Mouse (Mus musculus): ENCODE results near the gene Rpl23. TPM values are rescaled to one million over a fixed set of nuclear protein-coding genes. Genes with fewer than 3 reads are reported as not detected.

Gene Rpl23
- polyA plus RNA-seq, 1 experiment from 2014 or later = 538 TPM

DNA sequence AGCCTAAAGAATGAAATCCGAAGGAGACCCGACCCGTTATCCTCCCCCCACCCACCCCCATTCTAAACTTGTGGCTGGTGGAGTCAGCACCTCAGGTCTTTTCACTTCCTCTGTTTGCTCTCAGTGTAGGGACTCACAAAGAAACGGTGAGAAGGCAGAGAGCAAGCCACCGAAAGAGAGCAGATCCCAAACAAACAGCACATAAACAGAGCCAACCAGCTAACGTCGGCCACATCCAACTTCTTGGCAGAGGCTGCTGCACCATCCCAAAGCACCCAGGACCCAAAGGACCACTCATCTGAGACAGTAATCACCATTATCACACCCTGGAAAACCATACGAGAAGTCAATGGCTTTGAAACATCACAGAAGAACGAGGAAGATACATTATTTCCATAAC lies 38.8 kb downstream of the Rpl23 start:
- H3K36me3 ChIP-seq (ENCODE audit: control insufficient read depth, insufficient read depth) = peaks cover 18% of the 10 kb centered on the region
- no peak for ATAC-seq
- H3K27ac ChIP-seq (ENCODE audit: low read depth, low read length) = no peak overlapping the region
- H3K4me3 ChIP-seq (ENCODE audit: low read depth, low read length) = peak overlapping the region; percentile 89
- H3K9me3 ChIP-seq (ENCODE audit: control insufficient read depth) = no peaks in the 10 kb centered on the region
- H3K4me2 ChIP-seq (replicated peaks; ENCODE audit: low read depth) = peak overlapping the region; percentile 87
- WGBS = 19% methylated on average over 9 of the region's 9 CpGs
- no peak for TF ChIP-seq CTCF (IDR thresholded peaks at IDR 0.05; ENCODE audit: low read depth)
- peaks cover 5% of the 10 kb centered on the region; the same call in 1 of the 2 replicates for H3K4me1 ChIP-seq (replicated peaks; ENCODE audit: control insufficient read depth, insufficient read depth, low read length)
- H3K27me3 ChIP-seq (replicated peaks; ENCODE audit: control insufficient read depth, insufficient read depth, low read length) = no peaks in the 10 kb centered on the region
- peak overlapping the region; percentile 76; the same call in 1 of the 2 replicates for H3K9ac ChIP-seq (ENCODE audit: low read depth, low read length)

GRCm38 (mm10) chr11:97742591-97742990 lies 39.6 kb downstream of the Rpl23 start:
- WGBS = 90% methylated on average over 9 of the region's 9 CpGs

GRCm38 (mm10) chr11:97742157-97742556 lies 40.1 kb downstream of the Rpl23 start:
- H3K27ac ChIP-seq (ENCODE audit: low read depth, low read length) = no peak overlapping the region
- no peak overlapping the region for H3K9ac ChIP-seq (ENCODE audit: low read depth, low read length)
- TF ChIP-seq CTCF (IDR thresholded peaks at IDR 0.05; ENCODE audit: low read depth) = no peak
- WGBS = 91% methylated on average over 5 of the region's 5 CpGs
- no peak for ATAC-seq
- H3K4me3 ChIP-seq (ENCODE audit: low read depth, low read length) = no peak overlapping the region
- H3K9me3 ChIP-seq (ENCODE audit: control insufficient read depth) = no peaks in the 10 kb centered on the region
- no peak overlapping the region for H3K4me2 ChIP-seq (replicated peaks; ENCODE audit: low read depth)
- H3K4me1 ChIP-seq (replicated peaks; ENCODE audit: control insufficient read depth, insufficient read depth, low read length) = peaks cover 5% of the 10 kb centered on the region; the same call in 1 of the 2 replicates
- H3K36me3 ChIP-seq (ENCODE audit: control insufficient read depth, insufficient read depth) = peaks cover 7% of the 10 kb centered on the region; the same call in 1 of the 2 replicates
- H3K27me3 ChIP-seq (replicated peaks; ENCODE audit: control insufficient read depth, insufficient read depth, low read length) = no peaks in the 10 kb centered on the region

More at GRCm38 (mm10) chr11:97742591-97742990, 39.6 kb downstream of the Rpl23 start:
- Histone ChIP-seq H3K4me1 (replicated peaks; ENCODE audit: control insufficient read depth, insufficient read depth, low read length) (peaks cover 5% of the 10 kb centered on the region; the same call in 1 of the 2 replicates), H3K9me3 (ENCODE audit: control insufficient read depth) (no peaks in the 10 kb centered on the region), H3K27ac (ENCODE audit: low read depth, low read length) (no peak overlapping the region), H3K27me3 (replicated peaks; ENCODE audit: control insufficient read depth, insufficient read depth, low read length) (no peaks in the 10 kb centered on the region), H3K36me3 (ENCODE audit: control insufficient read depth, insufficient read depth) (peaks cover 10% of the 10 kb centered on the region; the same call in 1 of the 2 replicates), H3K4me2 (replicated peaks; ENCODE audit: low read depth) (peak overlapping the region; percentile 87; the same call in 1 of the 2 replicates), H3K9ac (ENCODE audit: low read depth, low read length) (0 out of 2 replicates have a peak overlapping the region, but pooled peaks have one; percentile 76), H3K4me3 (ENCODE audit: low read depth, low read length) (no peak overlapping the region)
- TF ChIP-seq CTCF (IDR thresholded peaks at IDR 0.05; ENCODE audit: low read depth) = no peak
- no peak for ATAC-seq

DNA sequence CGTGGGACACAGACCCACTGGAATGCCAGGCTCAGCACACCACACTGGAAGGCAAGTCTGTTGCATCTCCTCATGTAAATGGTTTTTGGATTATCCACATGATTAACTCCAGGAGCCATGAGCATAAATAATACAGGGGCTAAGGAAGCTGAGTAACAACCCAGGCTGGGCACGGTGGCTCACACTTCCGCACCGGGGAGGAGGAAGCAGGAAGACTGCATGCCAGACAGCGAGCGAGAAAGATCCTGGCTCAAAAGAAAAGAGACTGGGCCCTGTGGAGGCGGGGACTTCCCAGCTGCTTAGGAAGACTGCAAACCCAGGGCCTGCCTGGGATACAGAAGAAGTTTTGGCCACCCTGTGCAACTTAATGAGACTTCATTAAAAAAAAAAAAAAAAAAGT lies 42.0 kb downstream of the Rpl23 start:
- no peak for ATAC-seq
- Histone ChIP-seq H3K36me3 (ENCODE audit: control insufficient read depth, insufficient read depth) (no peaks in the 10 kb centered on the region), H3K27me3 (replicated peaks; ENCODE audit: control insufficient read depth, insufficient read depth, low read length) (no peaks in the 10 kb centered on the region), H3K27ac (ENCODE audit: low read depth, low read length) (no peak overlapping the region), H3K4me2 (replicated peaks; ENCODE audit: low read depth) (no peak overlapping the region), H3K9me3 (ENCODE audit: control insufficient read depth) (no peaks in the 10 kb centered on the region), H3K4me3 (ENCODE audit: low read depth, low read length) (no peak overlapping the region), H3K4me1 (replicated peaks; ENCODE audit: control insufficient read depth, insufficient read depth, low read length) (peaks cover 5% of the 10 kb centered on the region; the same call in 1 of the 2 replicates), H3K9ac (ENCODE audit: low read depth, low read length) (no peak overlapping the region)
- no peak for TF ChIP-seq CTCF (IDR thresholded peaks at IDR 0.05; ENCODE audit: low read depth)
- 54% methylated on average over 7 of the region's 7 CpGs for WGBS

DNA sequence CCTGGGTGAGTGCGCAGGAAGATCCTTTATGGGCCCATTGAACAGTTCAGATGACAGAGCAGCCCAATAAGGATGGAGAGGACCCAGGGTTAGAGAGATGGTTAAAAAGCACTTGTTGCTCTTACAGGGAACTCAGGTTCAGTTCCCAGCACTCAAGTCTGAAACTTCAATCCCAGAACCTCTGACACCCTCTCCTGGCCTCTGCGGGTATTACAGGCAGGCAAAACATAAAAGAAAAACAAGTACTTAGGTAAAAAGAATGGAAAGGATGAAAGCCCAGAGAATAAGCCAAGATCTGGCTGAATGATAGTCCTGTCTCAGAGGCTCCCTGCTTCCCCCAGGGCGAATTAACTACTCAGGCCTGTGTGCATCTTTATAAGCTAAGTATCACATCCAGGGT lies 43.1 kb downstream of the Rpl23 start:
- no peaks in the 10 kb centered on the region for H3K36me3 ChIP-seq (ENCODE audit: control insufficient read depth, insufficient read depth)
- no peak overlapping the region for H3K9ac ChIP-seq (ENCODE audit: low read depth, low read length)
- H3K27me3 ChIP-seq (replicated peaks; ENCODE audit: control insufficient read depth, insufficient read depth, low read length) = no peaks in the 10 kb centered on the region
- H3K4me3 ChIP-seq (ENCODE audit: low read depth, low read length) = no peak overlapping the region
- no peaks in the 10 kb centered on the region for H3K9me3 ChIP-seq (ENCODE audit: control insufficient read depth)
- WGBS = 95% methylated on average over 3 of the region's 3 CpGs
- TF ChIP-seq CTCF (IDR thresholded peaks at IDR 0.05; ENCODE audit: low read depth) = no peak; the same call in 1 of the 2 replicates
- no peak overlapping the region for H3K27ac ChIP-seq (ENCODE audit: low read depth, low read length)
- no peak overlapping the region for H3K4me2 ChIP-seq (replicated peaks; ENCODE audit: low read depth)
- peaks cover 5% of the 10 kb centered on the region; the same call in 1 of the 2 replicates for H3K4me1 ChIP-seq (replicated peaks; ENCODE audit: control insufficient read depth, insufficient read depth, low read length)
- no peak for ATAC-seq

- no peak for ATAC-seq
- Histone ChIP-seq H3K9me3 (ENCODE audit: control insufficient read depth) (no peaks in the 10 kb centered on the region), H3K4me1 (replicated peaks; ENCODE audit: control insufficient read depth, insufficient read depth, low read length) (peaks cover 5% of the 10 kb centered on the region; the same call in 1 of the 2 replicates), H3K9ac (ENCODE audit: low read depth, low read length) (no peak overlapping the region), H3K4me3 (ENCODE audit: low read depth, low read length) (no peak overlapping the region), H3K36me3 (ENCODE audit: control insufficient read depth, insufficient read depth) (no peaks in the 10 kb centered on the region), H3K27me3 (replicated peaks; ENCODE audit: control insufficient read depth, insufficient read depth, low read length) (no peaks in the 10 kb centered on the region), H3K4me2 (replicated peaks; ENCODE audit: low read depth) (no peak overlapping the region), H3K27ac (ENCODE audit: low read depth, low read length) (no peak overlapping the region)
- peak; percentile 60 for TF ChIP-seq CTCF (IDR thresholded peaks at IDR 0.05; ENCODE audit: low read depth)
- 59% methylated on average over 6 of the region's 6 CpGs for WGBS
These were observed 43.5 kb downstream of the Rpl23 start for GRCm38 (mm10) chr11:97738703-97739102.
